Mouse (Mus musculus) heart, adult 2 months (tissue): Measurements from ENCODE around the gene Pax3. TPM values are rescaled to one million over a fixed set of nuclear protein-coding genes. Genes with fewer than 3 reads are reported as not detected.

ENCODE experiments used
- DNase-seq, 2 experiments: peaks; one replicate each; pipeline ENCODE4 v3.0.0; 2021
- H3K27ac ChIP-seq: fragments of 200-600 bp; 2 replicates; pipeline ENCODE4 v1.8.1; 2022
- H3K27me3 ChIP-seq: fragments of 200-500 bp; 2 replicates; pipeline ENCODE4 v1.6.1; 2012; ENCODE audit warnings: mild to moderate bottlenecking, low read length, inconsistent platforms, mixed read lengths; ENCODE audit not compliant: control insufficient read depth, insufficient read depth
- H3K36me3 ChIP-seq: fragments of 200-500 bp; 2 replicates; pipeline ENCODE4 v1.6.1; 2012; ENCODE audit warnings: low read length, inconsistent platforms; ENCODE audit not compliant: control insufficient read depth, insufficient read depth
- H3K4me1 ChIP-seq: fragments of 200-500 bp; 2 replicates; pipeline ENCODE4 v1.6.1; 2011; ENCODE audit warnings: low read length; ENCODE audit not compliant: control insufficient read depth, insufficient read depth
- H3K4me3 ChIP-seq: fragments of 200-600 bp; 2 replicates; pipeline ENCODE4 v1.8.1; 2022
- H3K79me2 ChIP-seq: fragments of 200-500 bp; replicated peaks from 2 replicates; pipeline ENCODE4 v1.6.1; 2012; ENCODE audit warnings: mild to moderate bottlenecking, inconsistent platforms, low read length, moderate library complexity, mixed read lengths; ENCODE audit not compliant: control insufficient read depth, insufficient read depth
- H3K9ac ChIP-seq: fragments of 200-500 bp; 2 replicates; pipeline ENCODE4 v1.6.1; 2012; ENCODE audit warnings: low read depth, mild to moderate bottlenecking, control low read depth, inconsistent platforms, low read length, mixed read lengths
- CTCF ChIP-seq: fragments of 200-600 bp; IDR thresholded peaks from 2 replicates; pipeline ENCODE4 v1.8.1; 2022; ENCODE audit warnings: antibody characterized with exemption, mild to moderate bottlenecking, moderate library complexity
- EP300 ChIP-seq: fragments of 200-500 bp; IDR thresholded peaks from 2 replicates; pipeline ENCODE4 v1.6.1; 2011; ENCODE audit warnings: low read depth, low read length, control low read depth; ENCODE audit not compliant: insufficient read depth
- POLR2A ChIP-seq: fragments of 200-500 bp; IDR thresholded peaks from 2 replicates; pipeline ENCODE4 v1.6.1; 2011; ENCODE audit warnings: mild to moderate bottlenecking, low read depth, low read length, control low read depth; ENCODE audit not compliant: insufficient read depth
- WGBS: fragments of 180-500 bp; shearing (Covaris S2); methylation state at CpG from one replicate; pipeline ENCODE4 v1.1.7; 2018; 5-methylcytosine and 5-hydroxymethylcytosine counted together
- intact Hi-C: fragments of 180-260 bp; cut with DNase I; formaldehyde crosslinking; loops from one replicate; pipeline ENCODE4 v1.15.1; 2025
- polyA plus RNA-seq: library from polyadenylated mRNA; depleted of rRNA; stranded (reverse); fragments of >200 nt; gene quantifications from 2 replicates; pipeline ENCODE4 v1.2.3, GENCODE M21; 2012
- total RNA-seq, 2 experiments: library from RNA; stranded (reverse); gene quantifications; 2 replicates each; pipeline ENCODE4 v1.2.3; 2021

Gene Pax3
- total and polyA plus RNA-seq, 3 experiments = 0.08 TPM; not detected in 2

- WGBS = 59% methylated on average over 6 of the region's 6 CpGs
- no peak for DNase-seq
- Histone ChIP-seq H3K4me3 (no peak overlapping the region), H3K36me3 (no peaks in the 10 kb centered on the region), H3K9ac (no peak overlapping the region), H3K79me2 (no peaks in the 10 kb centered on the region), H3K27me3 (peaks cover 2% of the 10 kb centered on the region; the same call in 1 of the 2 replicates), H3K27ac (no peak overlapping the region), H3K4me1 (no peaks in the 10 kb centered on the region)
- intact Hi-C loops = no loop called here
- TF ChIP-seq POLR2A (no peak), EP300 (no peak), CTCF (no peak)
Observed at GRCm38 (mm10) chr1:78172334-78172733, 24.6 kb downstream of the Pax3 start.

GRCm38 (mm10) chr1:78171671-78172070 is 25.3 kb downstream of the Pax3 start:
- no peak for DNase-seq
- no peak overlapping the region for H3K9ac ChIP-seq
- H3K27ac ChIP-seq = no peak overlapping the region
- peaks cover 2% of the 10 kb centered on the region; the same call in 1 of the 2 replicates for H3K27me3 ChIP-seq
- 66% methylated on average over 1 of the region's 1 CpGs for WGBS
- TF ChIP-seq CTCF = no peak
- no peak for TF ChIP-seq EP300
- TF ChIP-seq POLR2A = no peak
- no peaks in the 10 kb centered on the region for H3K36me3 ChIP-seq
- no peaks in the 10 kb centered on the region for H3K4me1 ChIP-seq
- intact Hi-C loops = no loop called here
- no peak overlapping the region for H3K4me3 ChIP-seq
- no peaks in the 10 kb centered on the region for H3K79me2 ChIP-seq

- H3K36me3 ChIP-seq = no peaks in the 10 kb centered on the region
- H3K27ac ChIP-seq = no peak overlapping the region
- no peak overlapping the region for H3K9ac ChIP-seq
- no peak for TF ChIP-seq EP300
- TF ChIP-seq CTCF = no peak
- no peak for TF ChIP-seq POLR2A
- intact Hi-C loops = no loop called here
- no peaks in the 10 kb centered on the region for H3K4me1 ChIP-seq
- no peaks in the 10 kb centered on the region for H3K79me2 ChIP-seq
- H3K27me3 ChIP-seq = peaks cover 2% of the 10 kb centered on the region; the same call in 1 of the 2 replicates
- WGBS = 71% methylated on average over 9 of the region's 9 CpGs
- no peak for DNase-seq
- no peak overlapping the region for H3K4me3 ChIP-seq
Observed at GRCm38 (mm10) chr1:78170771-78171170, 26.2 kb downstream of the Pax3 start.

GRCm38 (mm10) chr1:78168796-78169195 is 28.1 kb downstream of the Pax3 start:
- Histone ChIP-seq H3K4me1 (no peaks in the 10 kb centered on the region), H3K79me2 (no peaks in the 10 kb centered on the region), H3K27ac (no peak overlapping the region), H3K36me3 (no peaks in the 10 kb centered on the region), H3K9ac (no peak overlapping the region), H3K27me3 (peaks cover 2% of the 10 kb centered on the region; the same call in 1 of the 2 replicates), H3K4me3 (no peak overlapping the region)
- TF ChIP-seq EP300 (no peak), CTCF (no peak), POLR2A (no peak)
- no peak for DNase-seq
- 62% methylated on average over 3 of the region's 3 CpGs for WGBS
- intact Hi-C loops = no loop called here

- no peak for TF ChIP-seq EP300
- no peak for TF ChIP-seq CTCF
- TF ChIP-seq POLR2A = no peak
- Histone ChIP-seq H3K79me2 (no peaks in the 10 kb centered on the region), H3K27ac (no peak overlapping the region), H3K4me3 (no peak overlapping the region), H3K36me3 (no peaks in the 10 kb centered on the region), H3K4me1 (no peaks in the 10 kb centered on the region), H3K9ac (no peak overlapping the region), H3K27me3 (peaks cover 2% of the 10 kb centered on the region; the same call in 1 of the 2 replicates)
- DNase-seq = no peak
- intact Hi-C loops = no loop called here
- 74% methylated on average over 18 of the region's 18 CpGs for WGBS
Observed at GRCm38 (mm10) chr1:78167577-78168286, 29.2 kb downstream of the Pax3 start.

GRCm38 (mm10) chr1:78161745-78162144 is 35.2 kb downstream of the Pax3 start:
- intact Hi-C loops = no loop called here
- Histone ChIP-seq H3K4me3 (no peak overlapping the region), H3K9ac (no peak overlapping the region), H3K36me3 (no peaks in the 10 kb centered on the region), H3K79me2 (no peaks in the 10 kb centered on the region), H3K4me1 (no peaks in the 10 kb centered on the region), H3K27ac (no peak overlapping the region), H3K27me3 (no peaks in the 10 kb centered on the region)
- DNase-seq = no peak
- TF ChIP-seq POLR2A = no peak
- TF ChIP-seq EP300 = no peak
- TF ChIP-seq CTCF = no peak
- 61% methylated on average over 5 of the region's 5 CpGs for WGBS
